Mouse (Mus musculus) bone marrow, adult 2 months (tissue): Measurements from ENCODE around the gene Ddx4. TPM values are rescaled to one million over a fixed set of nuclear protein-coding genes. Genes with fewer than 3 reads are reported as not detected.

ENCODE experiments used
- H3K27ac ChIP-seq: fragments of 200-500 bp; 2 replicates; pipeline ENCODE4 v1.5.1; 2012; ENCODE audit warnings: low read depth, mild to moderate bottlenecking, control low read depth, inconsistent platforms, low read length; ENCODE audit not compliant: control insufficient read depth, poor library complexity, insufficient read depth
- H3K4me1 ChIP-seq: fragments of 200-500 bp; 2 replicates; pipeline ENCODE4 v1.6.1; 2011; ENCODE audit warnings: low read length; ENCODE audit not compliant: control insufficient read depth, insufficient read depth
- H3K4me3 ChIP-seq: fragments of 200-500 bp; replicated peaks from 2 replicates; pipeline ENCODE3; 2011; ENCODE audit warnings: mild to moderate bottlenecking, low read depth, low read length, control low read depth; ENCODE audit not compliant: control insufficient read depth
- CTCF ChIP-seq: fragments of 200-500 bp; IDR thresholded peaks from 2 replicates; pipeline ENCODE4 v1.5.1; 2011; ENCODE audit warnings: low read length, control low read depth; ENCODE audit not compliant: control insufficient read depth, insufficient read depth
- POLR2A ChIP-seq: fragments of 200-500 bp; IDR thresholded peaks from 2 replicates; pipeline ENCODE4 v1.6.1; 2011; ENCODE audit warnings: low read depth, mild to moderate bottlenecking, control low read depth, low read length, borderline replicate concordance; ENCODE audit not compliant: control insufficient read depth
- WGBS: fragments of 180-500 bp; shearing (Covaris S2); methylation state at CpG from one replicate; pipeline ENCODE4 v1.1.7; 2018; 5-methylcytosine and 5-hydroxymethylcytosine counted together
- polyA plus RNA-seq: library from polyadenylated mRNA; stranded (reverse); fragments of >200 nt; gene quantifications from 2 replicates; pipeline ENCODE4 v1.2.4, GENCODE M21; 2011; ENCODE audit warnings: low replicate concordance; ENCODE audit not compliant: missing spikeins, insufficient read depth, insufficient read length

Gene Ddx4
- polyA plus RNA-seq, 1 experiment = 1.6 TPM

DNA sequence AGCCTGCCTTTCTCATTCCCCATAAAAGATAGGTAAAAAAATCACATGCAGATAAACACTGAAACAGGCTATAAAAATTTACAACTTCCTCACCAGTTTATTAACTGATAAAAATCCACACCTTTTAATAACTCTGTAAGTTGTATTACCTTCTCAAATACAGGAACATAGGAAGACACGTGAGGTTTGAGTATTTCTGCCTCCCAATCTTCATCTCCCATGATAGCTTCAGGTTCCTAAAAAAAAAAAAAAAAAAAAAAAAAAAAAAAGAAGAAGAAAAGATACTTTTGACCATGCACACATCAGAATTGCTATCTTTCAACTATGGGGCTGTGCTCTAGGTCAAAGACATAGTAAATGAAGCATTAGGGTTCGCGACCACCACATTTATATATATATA lies 1.1 kb downstream of the Ddx4 start:
- TF ChIP-seq POLR2A (no peak), CTCF (no peak)
- Histone ChIP-seq H3K27ac (no peak overlapping the region), H3K4me3 (no peak overlapping the region), H3K4me1 (no peaks in the 10 kb centered on the region)
- WGBS = 88% methylated on average over 3 of the region's 3 CpGs

- TF ChIP-seq POLR2A = no peak
- TF ChIP-seq CTCF = no peak
- Histone ChIP-seq H3K4me3 (no peak overlapping the region), H3K27ac (no peak overlapping the region), H3K4me1 (no peaks in the 10 kb centered on the region; the same call in 1 of the 2 replicates)
- 85% methylated on average over 1 of the region's 1 CpGs for WGBS
These were observed 6.6 kb downstream of the Ddx4 start for GRCm38 (mm10) chr13:112645529-112646186.

DNA sequence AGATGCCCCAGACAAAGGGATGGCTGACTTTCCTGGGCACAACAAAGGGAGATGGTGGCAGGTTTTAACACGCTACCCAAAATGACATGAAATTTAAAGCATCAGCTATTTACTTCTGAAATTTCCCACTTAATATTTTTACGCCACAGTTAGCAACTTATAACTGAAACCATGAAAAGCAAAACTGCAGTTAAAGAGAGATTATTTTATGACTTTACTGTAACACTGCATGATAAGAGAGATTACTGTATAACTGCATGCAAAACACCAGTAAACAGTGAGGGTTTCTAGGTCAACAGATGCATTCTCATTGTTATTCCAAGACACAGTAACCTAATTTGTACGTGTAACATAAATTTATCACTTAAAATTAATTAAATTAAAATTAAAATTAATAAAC lies 7.3 kb downstream of the Ddx4 start:
- 62% methylated on average over 3 of the region's 3 CpGs for WGBS
- peak overlapping the region; percentile 48; the same call in 1 of the 2 replicates for H3K27ac ChIP-seq
- H3K4me3 ChIP-seq = no peak overlapping the region
- H3K4me1 ChIP-seq = no peaks in the 10 kb centered on the region; the same call in 1 of the 2 replicates
- no peak for TF ChIP-seq POLR2A
- no peak for TF ChIP-seq CTCF

DNA sequence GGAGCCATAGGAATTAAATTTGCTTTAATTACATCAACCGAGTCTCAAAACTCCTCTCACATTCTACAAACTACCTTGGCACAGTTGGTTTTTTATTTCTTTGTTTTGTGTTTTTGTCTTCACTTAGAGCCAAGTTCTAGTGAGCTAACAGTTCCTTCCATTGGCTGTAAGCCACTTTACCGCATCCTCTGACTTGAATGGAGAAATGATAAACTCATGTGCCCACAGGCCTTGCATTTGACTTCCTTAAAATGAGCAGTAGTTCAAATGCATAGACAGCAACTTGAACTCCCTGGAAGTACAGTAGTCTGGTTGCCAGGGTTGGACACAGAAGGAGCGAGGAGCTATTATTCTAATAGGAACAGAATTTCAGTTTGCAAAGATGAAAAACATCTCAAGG lies 9.4 kb downstream of the Ddx4 start:
- no peak overlapping the region for H3K4me3 ChIP-seq
- TF ChIP-seq CTCF (no peak), POLR2A (no peak)
- WGBS = 55% methylated on average over 3 of the region's 3 CpGs

GRCm38 (mm10) chr13:112639111-112639510 lies 13.2 kb downstream of the Ddx4 start:
- WGBS = 73% methylated on average over 4 of the region's 4 CpGs
- no peak for TF ChIP-seq CTCF
- no peak for TF ChIP-seq POLR2A
- no peak overlapping the region for H3K4me3 ChIP-seq
- H3K4me1 ChIP-seq = peaks cover 2% of the 10 kb centered on the region; the same call in 1 of the 2 replicates
- H3K27ac ChIP-seq = peak overlapping the region; percentile 69; the same call in 1 of the 2 replicates

More for the DNA sequence above, 9.4 kb downstream of the Ddx4 start:
- Histone ChIP-seq H3K27ac (no peak overlapping the region), H3K4me1 (no peaks in the 10 kb centered on the region; the same call in 1 of the 2 replicates)

GRCm38 (mm10) chr13:112636498-112636897 lies 15.8 kb downstream of the Ddx4 start:
- TF ChIP-seq CTCF (no peak), POLR2A (no peak)
- H3K4me1 ChIP-seq = peaks cover 2% of the 10 kb centered on the region; the same call in 1 of the 2 replicates
- no peak overlapping the region for H3K4me3 ChIP-seq
- H3K27ac ChIP-seq = no peak overlapping the region
- WGBS = 56% methylated on average over 3 of the region's 3 CpGs

DNA sequence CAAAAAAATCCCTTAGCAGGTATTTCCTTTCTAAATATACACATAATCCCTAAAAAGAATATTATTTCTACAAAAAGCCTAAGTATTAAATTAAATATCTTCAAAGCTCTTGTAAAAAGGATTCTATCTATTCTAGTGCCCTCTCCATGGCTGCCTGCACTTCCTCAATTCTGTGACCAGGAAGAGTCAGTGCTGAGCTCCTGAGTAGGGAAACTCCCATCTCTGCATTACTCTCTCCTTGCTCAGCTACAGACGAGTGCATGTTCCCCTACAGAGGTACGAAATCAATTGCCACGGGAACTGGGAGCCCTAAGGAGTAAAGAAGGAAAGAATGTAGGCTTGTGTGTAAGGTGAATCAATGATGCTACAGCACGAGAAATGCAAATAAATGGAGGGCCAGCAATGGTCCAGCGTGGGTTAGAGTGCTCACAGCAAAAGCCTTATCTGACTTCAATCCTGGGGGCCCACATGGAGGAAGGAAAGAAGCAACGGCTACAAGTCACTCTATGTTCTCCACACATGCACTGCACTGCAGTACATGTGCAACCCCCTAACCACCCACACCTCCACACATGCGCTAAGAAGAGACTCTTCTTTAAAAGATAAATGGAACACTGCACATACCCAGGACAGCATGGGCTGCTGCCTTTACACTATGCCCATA lies 17.0 kb downstream of the Ddx4 start:
- 18% methylated on average over 7 of the region's 7 CpGs for WGBS
- no peak for TF ChIP-seq POLR2A
- no peak for TF ChIP-seq CTCF
- H3K4me3 ChIP-seq = no peak overlapping the region

GRCm38 (mm10) chr13:112625566-112625965 lies 26.7 kb downstream of the Ddx4 start:
- Histone ChIP-seq H3K4me1 (no peaks in the 10 kb centered on the region), H3K27ac (no peak overlapping the region), H3K4me3 (no peak overlapping the region)
- no peak for TF ChIP-seq POLR2A
- TF ChIP-seq CTCF = no peak

More for the DNA sequence above, 17.0 kb downstream of the Ddx4 start:
- H3K4me1 ChIP-seq = peaks cover 2% of the 10 kb centered on the region; the same call in 1 of the 2 replicates
- no peak overlapping the region for H3K27ac ChIP-seq
